In the genomic region with DNA sequence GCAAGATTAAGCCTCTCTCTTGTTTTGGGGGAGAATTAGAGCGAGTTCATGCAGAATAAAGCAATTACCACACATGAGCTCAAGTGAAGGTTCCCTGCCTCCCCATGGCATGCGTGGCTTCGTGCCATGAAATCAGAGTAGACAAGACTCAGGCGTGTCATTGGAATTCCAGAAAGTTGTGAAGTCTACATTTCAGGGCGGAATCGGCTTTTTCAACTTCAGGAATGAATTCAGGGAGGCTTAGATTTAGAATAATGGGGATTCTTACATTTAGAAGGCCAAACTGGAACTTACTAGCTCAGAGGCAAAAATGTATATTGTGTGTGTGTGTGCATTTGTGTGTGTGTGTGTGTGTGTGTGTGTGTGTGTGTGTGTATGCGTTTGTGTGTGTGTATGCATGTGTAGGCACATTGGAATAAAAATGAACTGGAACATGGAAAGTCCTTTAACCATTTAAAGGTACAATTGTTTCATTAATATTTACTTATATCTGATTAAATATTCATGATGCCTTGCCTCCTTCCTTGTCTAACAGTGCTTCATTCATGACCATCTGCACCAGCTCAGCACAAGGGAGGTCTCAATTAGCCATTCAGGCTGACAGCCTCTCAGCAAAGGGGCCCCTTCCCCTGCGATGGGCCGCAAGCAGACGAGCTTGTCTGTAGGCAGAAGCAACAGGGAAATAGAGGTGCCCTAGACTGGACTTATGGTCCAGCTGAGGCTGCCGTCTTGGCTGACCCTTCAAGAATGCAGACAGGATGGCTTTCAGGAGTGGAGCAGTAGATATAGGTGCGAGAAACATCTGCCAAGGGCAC, we compare ENCODE assay signal across 9 mouse cellular contexts. TPM values are rescaled to one million over a fixed set of nuclear protein-coding genes. Genes with fewer than 3 reads are reported as not detected.
A peak's percentile ranks its signal among the peaks of the same experiment; 100 is the strongest.
DNase-seq lines count a peak whose midpoint lies in the region; ATAC-seq and TF ChIP-seq lines count a peak whose summit lies in the region.
"Had no signal": no experiment of that assay in that cellular context is flagged by ENCODE, and none has a peak within 500 bp of the region (broad histone marks: within the 10 kb centered on the region; RNA-seq: fewer than 3 reads in every experiment).

No protein-coding gene starts in this region.

- no peak overlapping the region for H3K4me2 ChIP-seq in hindbrain, postnatal 0 days (ENCODE audit: low read depth, low read length)
- H3K4me2 ChIP-seq in intestine, embryonic 16.5 days (ENCODE audit: low read depth, low read length): no peak overlapping the region

- ATAC-seq in hindbrain, postnatal 0 days: peak; percentile 85
- ATAC-seq in intestine, embryonic 16.5 days: no peak

- no peaks in the 10 kb centered on the region for H3K36me3 ChIP-seq in hindbrain, postnatal 0 days (ENCODE audit: insufficient read depth, low read length)
- H3K36me3 ChIP-seq in intestine, embryonic 16.5 days (ENCODE audit: control insufficient read depth, insufficient read depth, low read length): no peaks in the 10 kb centered on the region

- no peaks in the 10 kb centered on the region for H3K27me3 ChIP-seq in hindbrain, postnatal 0 days (ENCODE audit: insufficient read depth, low read length)
- H3K27me3 ChIP-seq in intestine, embryonic 16.5 days (replicated peaks; ENCODE audit: control insufficient read depth, insufficient read depth, low read length): no peaks in the 10 kb centered on the region

- H3K4me3 ChIP-seq in hindbrain, postnatal 0 days (ENCODE audit: low read length): no peak overlapping the region
- H3K4me3 ChIP-seq in intestine, embryonic 16.5 days (ENCODE audit: low read length): no peak overlapping the region
- H3K4me3 ChIP-seq: megakaryocyte, embryonic 14.5 days had no signal

- peaks cover 15% of the 10 kb centered on the region; the same call in 1 of the 2 replicates for H3K4me1 ChIP-seq in hindbrain, postnatal 0 days (ENCODE audit: insufficient read depth, low read length)
- H3K4me1 ChIP-seq in intestine, embryonic 16.5 days (ENCODE audit: control insufficient read depth, insufficient read depth, low read length): 0 out of 2 replicates have a peak, but pooled peaks cover 5% of the 10 kb centered on the region

- no peak for TF ChIP-seq CTCF in hindbrain, postnatal 0 days (IDR thresholded peaks at IDR 0.05; ENCODE audit: low read depth)

- H3K9me3 ChIP-seq in hindbrain, postnatal 0 days (ENCODE audit: low read length): no peaks in the 10 kb centered on the region
- H3K9me3 ChIP-seq in intestine, embryonic 16.5 days (ENCODE audit: control insufficient read depth, low read length): no peaks in the 10 kb centered on the region
- H3K9me3 ChIP-seq: megakaryocyte, embryonic 14.5 days had no signal

- peak; percentile 4 for DNase-seq in gastrocnemius, adult 18-20 months (ENCODE audit: low spot score)
- DNase-seq in gastrocnemius, postnatal 25 days: no peak
- DNase-seq in urinary bladder, postnatal 14 days (ENCODE audit: low spot score): peak; percentile 58
- DNase-seq in urinary bladder, postnatal 10 days (ENCODE audit: low spot score): no peak
- DNase-seq in hindbrain, postnatal 0 days (ENCODE audit: low spot score): peak; percentile 78
- no peak for DNase-seq in frontal cortex, adult 2 months (ENCODE audit: extremely low spot score in 1 of 2, low spot score in 1 of 2)
- no peak for DNase-seq in B cell, adult 2 months

- no peak overlapping the region for H3K27ac ChIP-seq in hindbrain, postnatal 0 days
- no peak overlapping the region for H3K27ac ChIP-seq in intestine, embryonic 16.5 days (ENCODE audit: low read length)

- WGBS in hindbrain, postnatal 0 days: 15% methylated on average over 12 of the region's 12 CpGs
- WGBS in intestine, embryonic 16.5 days: 62% methylated on average over 12 of the region's 12 CpGs

- H3K9ac ChIP-seq in hindbrain, postnatal 0 days (replicated peaks; ENCODE audit: low read length): no peak overlapping the region
- H3K9ac ChIP-seq in intestine, embryonic 16.5 days (ENCODE audit: low read depth, low read length): no peak overlapping the region

RNA-seq across cellular contexts. Expression of a gene that starts 41.4 kb away (rescaled TPM):
- 10 to 100 TPM; 25.2 to 28.0 TPM for total RNA-seq in gastrocnemius, adult 18-20 months (2021)
- total RNA-seq in gastrocnemius, postnatal 25 days (2021): 10 to 100 TPM; 19.3 to 19.9 TPM
- 44.4 and 51.6 TPM in 2 replicates for total RNA-seq in hindbrain, postnatal 0 days (2014; rRNA removed)
- polyA plus RNA-seq in hindbrain, postnatal 0 days (2015; fragmentation: Nextera tagmentation; extraction: Ambion mirVana): 33.5 and 37.6 TPM in 2 replicates
- 125 and 130 TPM in 2 replicates for polyA plus RNA-seq in frontal cortex, adult 2 months (2012; rRNA removed)
- 16.4 and 17.2 TPM in 2 replicates for polyA plus RNA-seq in intestine, embryonic 16.5 days (2015; fragmentation: Nextera tagmentation; extraction: Ambion mirVana)

Comparison
In these comparisons a context has a peak if more than half of its experiments do, and no peak if none do; other contexts are left out.
1. DNase-seq: peak in gastrocnemius, adult 18-20 months (single experiment), urinary bladder, postnatal 14 days (single experiment) and hindbrain, postnatal 0 days (single experiment); none in gastrocnemius, postnatal 25 days (single experiment), urinary bladder, postnatal 10 days (single experiment), frontal cortex, adult 2 months (0 of 2) and B cell, adult 2 months (0 of 2).